Mouse (Mus musculus): ENCODE measurements at regions not wholly inside any gene's neighbourhood (a gene's known extent, or its start where the extent isn't known, plus 50 kb on each side); places are given as distances from the start of the nearest gene placed in this dataset.

GRCm38 (mm10) chr16:86516935-86517334, 615.3 kb upstream of the Adamts5 start:
- TF ChIP-seq EP300 (IDR thresholded peaks at IDR 0.05; ENCODE audit: low read depth) (no peak), CTCF (IDR thresholded peaks at IDR 0.05; ENCODE audit: low read depth) (no peak)

Data from liver, postnatal 0 days (tissue).